Mouse (Mus musculus) naive thymus-derived CD4-positive, alpha-beta T cell, adult 5 months (primary cell): ENCODE measurements around the gene Mettl13. TPM values are rescaled to one million over a fixed set of nuclear protein-coding genes. Genes with fewer than 3 reads are reported as not detected.

Experiments
- polyA plus RNA-seq: library from polyadenylated mRNA; unstranded; fragments of 100-300 nt; shearing (Covaris generic); gene quantifications from one replicate; pipeline ENCODE4 v1.2.1, GENCODE M21; 2017

Gene Mettl13
- polyA plus RNA-seq, result 26.1 TPM

GRCm38 (mm10) chr1:162548016-162548916, at the start of gene Mettl13:
Mettl13 (minus strand) TSS chr1:162548551.

GRCm38 (mm10) chr1:162570260-162570748, 22.0 kb upstream of the Mettl13 start, which contains the start of gene Vamp4:
Vamp4 (plus strand) TSS chr1:162570515.

Other genes with a start within 250 kb of the Mettl13 start
- gene Dnm3, start 70.5 kb downstream of the Mettl13 start, polyA plus RNA-seq, result not detected
- 109 TPM for gene Vamp4, start 22.0 kb upstream of the Mettl13 start, polyA plus RNA-seq
- gene Myoc, start 90.6 kb upstream of the Mettl13 start, polyA plus RNA-seq, result not detected
- gene Myocos, start 109.7 kb upstream of the Mettl13 start, polyA plus RNA-seq, result not detected
- 317 TPM for gene Prrc2c, start 192.0 kb upstream of the Mettl13 start, polyA plus RNA-seq